Mouse (Mus musculus): ENCODE results near the gene Tnfrsf11a. TPM values are rescaled to one million over a fixed set of nuclear protein-coding genes. Genes with fewer than 3 reads are reported as not detected.

The Tnfrsf11a gene
- polyA plus RNA-seq, 1 experiment from 2014 or later = 3.8 TPM

DNA sequence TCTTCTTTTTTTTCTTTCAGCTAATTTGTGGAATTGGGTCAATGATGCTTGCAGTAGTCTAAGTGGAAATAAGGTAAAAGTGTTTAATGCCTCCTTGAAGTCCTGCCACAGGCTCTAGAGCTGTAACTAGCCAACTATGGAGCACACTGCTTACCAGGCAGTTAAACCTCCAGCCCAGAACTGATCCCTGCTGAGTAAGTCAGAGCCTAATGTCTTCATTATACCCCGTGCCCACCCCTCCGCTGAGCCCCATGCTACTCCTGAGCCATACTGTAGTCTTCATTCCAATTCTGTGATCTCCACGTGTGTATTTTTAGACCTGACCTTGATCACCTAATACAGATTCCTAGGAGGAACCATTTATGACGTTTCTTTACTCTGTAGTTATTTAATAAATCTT, 44.5 kb downstream of the Tnfrsf11a start:
- WGBS = 74% methylated on average over 4 of the region's 4 CpGs
- no peak overlapping the region for H3K4me3 ChIP-seq (ENCODE audit: low read depth, low read length)
- no peak overlapping the region for H3K9ac ChIP-seq (ENCODE audit: low read length)
- TF ChIP-seq EP300 (optimal IDR thresholded peaks at IDR 0.05) = no peak
- TF ChIP-seq CTCF (IDR thresholded peaks at IDR 0.05; ENCODE audit: low read depth) = no peak
- ATAC-seq (ENCODE audit: low FRiP score, low TSS enrichment) (no peak), DNase-seq (ENCODE audit: low spot score) (no peak)
- no peaks in the 10 kb centered on the region for H3K9me3 ChIP-seq (ENCODE audit: control insufficient read depth, low read length)
- no peaks in the 10 kb centered on the region for H3K4me1 ChIP-seq (replicated peaks; ENCODE audit: control insufficient read depth, insufficient read depth)
- no peaks in the 10 kb centered on the region for H3K27me3 ChIP-seq (ENCODE audit: control insufficient read depth, insufficient read depth, low read length)
- H3K36me3 ChIP-seq (ENCODE audit: control insufficient read depth, insufficient read depth, low read length) = 0 out of 2 replicates have a peak, but pooled peaks cover 2% of the 10 kb centered on the region
- H3K27ac ChIP-seq (replicated peaks) = no peak overlapping the region
- no peak overlapping the region for H3K4me2 ChIP-seq (replicated peaks; ENCODE audit: low read depth)

DNA sequence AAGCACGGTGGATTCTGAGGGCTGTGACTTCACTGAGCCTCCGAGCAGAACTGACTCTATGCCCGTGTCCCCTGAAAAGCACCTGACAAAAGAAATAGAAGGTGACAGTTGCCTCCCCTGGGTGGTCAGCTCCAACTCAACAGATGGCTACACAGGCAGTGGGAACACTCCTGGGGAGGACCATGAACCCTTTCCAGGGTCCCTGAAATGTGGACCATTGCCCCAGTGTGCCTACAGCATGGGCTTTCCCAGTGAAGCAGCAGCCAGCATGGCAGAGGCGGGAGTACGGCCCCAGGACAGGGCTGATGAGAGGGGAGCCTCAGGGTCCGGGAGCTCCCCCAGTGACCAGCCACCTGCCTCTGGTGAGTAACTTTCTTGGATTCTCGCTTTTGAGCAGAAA, 46.9 kb downstream of the Tnfrsf11a start:
- H3K36me3 ChIP-seq (ENCODE audit: control insufficient read depth, insufficient read depth, low read length) = no peaks in the 10 kb centered on the region
- no peak overlapping the region for H3K9ac ChIP-seq (ENCODE audit: low read length)
- H3K4me2 ChIP-seq (replicated peaks; ENCODE audit: low read depth) = no peak overlapping the region
- WGBS = 83% methylated on average over 7 of the region's 7 CpGs
- no peak overlapping the region for H3K4me3 ChIP-seq (ENCODE audit: low read depth, low read length)
- H3K27me3 ChIP-seq (ENCODE audit: control insufficient read depth, insufficient read depth, low read length) = no peaks in the 10 kb centered on the region
- no peak for DNase-seq (ENCODE audit: low spot score)
- no peak overlapping the region for H3K27ac ChIP-seq (replicated peaks)
- no peak for ATAC-seq (ENCODE audit: low FRiP score, low TSS enrichment)
- no peaks in the 10 kb centered on the region for H3K9me3 ChIP-seq (ENCODE audit: control insufficient read depth, low read length)
- no peaks in the 10 kb centered on the region for H3K4me1 ChIP-seq (replicated peaks; ENCODE audit: control insufficient read depth, insufficient read depth)
- TF ChIP-seq EP300 (optimal IDR thresholded peaks at IDR 0.05) (no peak), CTCF (IDR thresholded peaks at IDR 0.05; ENCODE audit: low read depth) (no peak)

GRCm38 (mm10) chr1:105827786-105828345, 47.3 kb downstream of the Tnfrsf11a start:
- Histone ChIP-seq H3K27ac (replicated peaks) (no peak overlapping the region), H3K4me3 (ENCODE audit: low read depth, low read length) (no peak overlapping the region), H3K4me1 (replicated peaks; ENCODE audit: control insufficient read depth, insufficient read depth) (no peaks in the 10 kb centered on the region), H3K9ac (ENCODE audit: low read length) (no peak overlapping the region), H3K4me2 (replicated peaks; ENCODE audit: low read depth) (no peak overlapping the region), H3K36me3 (ENCODE audit: control insufficient read depth, insufficient read depth, low read length) (no peaks in the 10 kb centered on the region), H3K27me3 (ENCODE audit: control insufficient read depth, insufficient read depth, low read length) (no peaks in the 10 kb centered on the region), H3K9me3 (ENCODE audit: control insufficient read depth, low read length) (no peaks in the 10 kb centered on the region)
- ATAC-seq (ENCODE audit: low FRiP score, low TSS enrichment) = no peak
- 84% methylated on average over 8 of the region's 8 CpGs for WGBS
- DNase-seq (ENCODE audit: low spot score) = no peak
- TF ChIP-seq CTCF (IDR thresholded peaks at IDR 0.05; ENCODE audit: low read depth) (no peak), EP300 (optimal IDR thresholded peaks at IDR 0.05) (no peak)

DNA sequence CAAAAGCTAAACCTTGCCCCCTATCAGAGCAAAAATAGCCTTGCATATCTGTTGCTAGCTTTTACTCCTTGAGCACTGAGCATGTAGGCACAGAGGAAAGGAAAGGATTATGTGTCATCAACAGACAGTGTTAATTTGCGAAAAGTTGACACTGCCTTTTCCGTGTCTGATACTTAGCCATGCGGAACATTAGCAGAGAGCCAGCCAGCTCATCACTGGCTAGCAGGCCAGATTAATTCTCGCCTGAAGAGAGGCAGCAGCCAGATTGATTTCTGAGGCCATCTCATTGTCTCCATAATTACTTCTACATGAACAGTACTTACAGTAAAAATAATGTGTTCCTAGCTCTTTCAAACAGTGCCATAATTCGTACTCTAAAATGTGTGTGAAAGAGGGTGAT, 48.7 kb downstream of the Tnfrsf11a start:
- no peak overlapping the region for H3K27ac ChIP-seq (replicated peaks)
- 72% methylated on average over 5 of the region's 5 CpGs for WGBS
- ATAC-seq (ENCODE audit: low FRiP score, low TSS enrichment) = no peak
- H3K9ac ChIP-seq (ENCODE audit: low read length) = no peak overlapping the region
- TF ChIP-seq CTCF (IDR thresholded peaks at IDR 0.05; ENCODE audit: low read depth) (no peak), EP300 (optimal IDR thresholded peaks at IDR 0.05) (no peak)
- H3K4me1 ChIP-seq (replicated peaks; ENCODE audit: control insufficient read depth, insufficient read depth) = no peaks in the 10 kb centered on the region
- DNase-seq (ENCODE audit: low spot score) = no peak
- no peaks in the 10 kb centered on the region for H3K27me3 ChIP-seq (ENCODE audit: control insufficient read depth, insufficient read depth, low read length)
- H3K4me3 ChIP-seq (ENCODE audit: low read depth, low read length) = no peak overlapping the region
- H3K4me2 ChIP-seq (replicated peaks; ENCODE audit: low read depth) = no peak overlapping the region
- H3K36me3 ChIP-seq (ENCODE audit: control insufficient read depth, insufficient read depth, low read length) = no peaks in the 10 kb centered on the region
- H3K9me3 ChIP-seq (ENCODE audit: control insufficient read depth, low read length) = no peaks in the 10 kb centered on the region

DNA sequence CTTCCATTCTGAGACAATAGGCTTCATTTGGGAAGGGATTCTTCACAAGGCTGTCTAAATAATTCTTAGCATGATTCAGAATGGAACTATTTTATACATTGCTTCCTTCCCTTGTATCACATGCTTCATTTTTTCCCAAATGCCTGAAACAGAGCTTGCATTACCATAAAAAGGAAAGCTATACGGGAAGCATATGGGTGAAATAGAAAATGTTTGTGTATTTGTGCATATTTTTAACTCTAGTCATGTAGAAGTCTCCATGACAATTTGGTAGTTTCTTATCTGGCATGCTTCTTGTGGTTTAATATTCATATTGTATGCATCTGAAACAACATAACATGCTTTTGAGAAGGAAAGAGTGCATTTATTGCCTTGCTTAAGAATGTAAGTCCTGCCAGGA, 52.3 kb downstream of the Tnfrsf11a start:
- TF ChIP-seq CTCF (IDR thresholded peaks at IDR 0.05; ENCODE audit: low read depth) (no peak), EP300 (optimal IDR thresholded peaks at IDR 0.05) (no peak)
- Histone ChIP-seq H3K4me3 (ENCODE audit: low read depth, low read length) (no peak overlapping the region), H3K36me3 (ENCODE audit: control insufficient read depth, insufficient read depth, low read length) (no peaks in the 10 kb centered on the region), H3K27me3 (ENCODE audit: control insufficient read depth, insufficient read depth, low read length) (no peaks in the 10 kb centered on the region), H3K27ac (replicated peaks) (no peak overlapping the region), H3K9ac (ENCODE audit: low read length) (no peak overlapping the region), H3K9me3 (ENCODE audit: control insufficient read depth, low read length) (no peaks in the 10 kb centered on the region), H3K4me2 (replicated peaks; ENCODE audit: low read depth) (no peak overlapping the region), H3K4me1 (replicated peaks; ENCODE audit: control insufficient read depth, insufficient read depth) (no peaks in the 10 kb centered on the region)
- WGBS = 58% methylated on average over 1 of the region's 1 CpGs
- no peak for DNase-seq (ENCODE audit: low spot score)
- no peak for ATAC-seq (ENCODE audit: low FRiP score, low TSS enrichment)

GRCm38 (mm10) chr1:105842950-105843349, 62.4 kb downstream of the Tnfrsf11a start:
- no peak overlapping the region for H3K9ac ChIP-seq (ENCODE audit: low read length)
- peak overlapping the region; percentile 1; the same call in 1 of the 2 replicates for H3K4me2 ChIP-seq (replicated peaks; ENCODE audit: low read depth)
- no peak for ATAC-seq (ENCODE audit: low FRiP score, low TSS enrichment)

More at GRCm38 (mm10) chr1:105842950-105843349, 62.4 kb downstream of the Tnfrsf11a start:
- no peaks in the 10 kb centered on the region for H3K27me3 ChIP-seq (ENCODE audit: control insufficient read depth, insufficient read depth, low read length)
- H3K4me3 ChIP-seq (ENCODE audit: low read depth, low read length) = no peak overlapping the region
- H3K27ac ChIP-seq (replicated peaks) = no peak overlapping the region
- no peak for DNase-seq (ENCODE audit: low spot score)
- 15% methylated on average over 10 of the region's 10 CpGs for WGBS
- H3K36me3 ChIP-seq (ENCODE audit: control insufficient read depth, insufficient read depth, low read length) = no peaks in the 10 kb centered on the region
- no peaks in the 10 kb centered on the region for H3K4me1 ChIP-seq (replicated peaks; ENCODE audit: control insufficient read depth, insufficient read depth)
- TF ChIP-seq EP300 (optimal IDR thresholded peaks at IDR 0.05) = no peak
- no peak for TF ChIP-seq CTCF (IDR thresholded peaks at IDR 0.05; ENCODE audit: low read depth)
- H3K9me3 ChIP-seq (ENCODE audit: control insufficient read depth, low read length) = no peaks in the 10 kb centered on the region

Data from stomach, postnatal 0 days (tissue).